Mouse (Mus musculus): ENCODE measurements around the gene Rnps1.

DNA sequence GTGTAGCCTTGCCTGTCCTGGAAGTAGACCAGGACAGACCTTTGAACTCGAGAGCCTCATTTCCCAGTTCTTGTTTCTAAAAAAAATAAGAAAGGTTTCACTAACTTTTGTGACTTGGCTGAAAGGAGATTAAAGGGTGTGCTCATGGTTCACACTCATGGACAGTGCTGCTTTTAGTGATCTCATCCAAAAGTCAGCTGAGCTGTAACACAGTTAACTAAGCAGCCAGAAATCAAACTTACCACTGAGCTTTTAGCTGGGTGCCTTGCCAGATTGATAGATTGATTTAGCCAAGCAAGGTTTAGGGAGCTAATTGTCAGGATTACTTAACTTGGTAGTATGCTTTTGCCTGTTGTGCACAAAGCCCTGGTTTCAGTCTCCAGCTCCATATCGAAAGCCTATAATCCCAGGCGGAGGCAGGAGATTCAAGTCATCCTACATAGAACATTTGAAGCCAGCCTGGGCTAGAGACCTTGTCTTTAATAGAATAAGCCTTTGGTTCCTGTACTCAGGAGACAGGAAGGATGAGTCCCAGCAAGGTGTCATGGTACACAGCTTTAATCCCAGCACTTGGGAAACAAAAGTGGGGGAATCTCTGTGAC lies 1.8 kb downstream of the Rnps1 start:
- TF ChIP-seq CHD2 (IDR thresholded peaks at IDR 0.05; ENCODE audit: low read depth, low read length) (no peak), ZNF384 (IDR thresholded peaks at IDR 0.05; ENCODE audit: low read depth, low read length) (no peak), ZC3H11A (IDR thresholded peaks at IDR 0.05; ENCODE audit: borderline replicate concordance, low read depth, low read length) (no peak)
